Mouse (Mus musculus): ENCODE results near the gene Rnf135. TPM values are rescaled to one million over a fixed set of nuclear protein-coding genes. Genes with fewer than 3 reads are reported as not detected.

Gene Rnf135
- total and polyA plus RNA-seq, 3 experiments = 5.2 to 8.0 TPM; not detected in 1

DNA sequence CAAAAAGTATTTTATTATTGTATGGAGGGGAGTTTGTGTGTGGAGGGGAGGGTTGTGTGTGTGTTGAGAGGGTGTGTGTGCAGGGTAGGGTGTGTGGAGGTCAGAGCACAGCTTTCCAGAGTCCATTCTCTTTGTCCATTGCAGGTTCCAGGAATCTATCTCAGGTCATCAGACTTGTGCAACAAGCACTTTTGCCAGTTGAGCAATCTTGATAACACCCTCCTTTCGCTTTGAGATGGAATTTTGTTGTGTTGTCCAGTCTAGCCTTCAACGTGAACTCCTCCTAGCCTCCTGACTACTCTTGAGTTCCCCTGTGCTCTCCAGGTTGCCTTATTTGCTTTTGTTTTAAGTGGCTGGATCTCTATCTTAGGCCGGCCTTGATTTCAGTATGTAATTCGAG is 6.6 kb downstream of the Rnf135 start:
- Histone ChIP-seq H3K27ac (ENCODE audit: control insufficient read depth, low read depth, low read length) (no peak overlapping the region), H3K27me3 (ENCODE audit: control insufficient read depth in 1 of 2, insufficient read depth in 2 of 2, low read length in 2 of 2) (no peaks in the 10 kb centered on the region), H3K9me3 (replicated peaks; ENCODE audit: insufficient read depth, low read length) (no peaks in the 10 kb centered on the region), H3K4me1 (ENCODE audit: control insufficient read depth in 1 of 2, insufficient read depth in 2 of 2, low read length in 2 of 2) (no peaks in the 10 kb centered on the region), H3K4me3 (ENCODE audit: control insufficient read depth in 1 of 2, insufficient read depth in 1 of 2, low read depth in 2 of 2, low read length in 2 of 2) (no peak overlapping the region), H3K9ac (ENCODE audit: control insufficient read depth, low read depth, low read length, poor library complexity, severe bottlenecking) (no peak overlapping the region), H3K79me2 (ENCODE audit: control insufficient read depth, insufficient read depth, low read length, poor library complexity) (no peaks in the 10 kb centered on the region), H3K36me3 (ENCODE audit: control insufficient read depth in 1 of 2, insufficient read depth in 2 of 2, low read length in 2 of 2) (no peaks in the 10 kb centered on the region; a peak in 1 of 4 replicates)
- TF ChIP-seq CTCF (IDR thresholded peaks at IDR 0.05 in 2 of 3, conservative IDR thresholded peaks at IDR 0.05 in 1 of 3; ENCODE audit: control insufficient read depth in 1 of 3, insufficient read depth in 1 of 3, low read depth in 2 of 3, low read length in 3 of 3, poor library complexity in 1 of 3, severe bottlenecking in 1 of 3) = no peak
- TF ChIP-seq KAT2A (conservative IDR thresholded peaks at IDR 0.05; ENCODE audit: low read depth, low read length) = no peak
- no peak for TF ChIP-seq ZC3H11A (IDR thresholded peaks at IDR 0.05; ENCODE audit: low read depth, low read length)
- no peak for TF ChIP-seq EP300 (IDR thresholded peaks at IDR 0.05; ENCODE audit: low read depth in 1 of 2, low read length in 2 of 2)
- TF ChIP-seq SMC3 (IDR thresholded peaks at IDR 0.05; ENCODE audit: low read depth, low read length) = no peak
- TF ChIP-seq TAL1 (IDR thresholded peaks at IDR 0.05; ENCODE audit: low read length) = no peak
- no peak for DNase-seq (ENCODE audit: low read depth, low spot score)

DNA sequence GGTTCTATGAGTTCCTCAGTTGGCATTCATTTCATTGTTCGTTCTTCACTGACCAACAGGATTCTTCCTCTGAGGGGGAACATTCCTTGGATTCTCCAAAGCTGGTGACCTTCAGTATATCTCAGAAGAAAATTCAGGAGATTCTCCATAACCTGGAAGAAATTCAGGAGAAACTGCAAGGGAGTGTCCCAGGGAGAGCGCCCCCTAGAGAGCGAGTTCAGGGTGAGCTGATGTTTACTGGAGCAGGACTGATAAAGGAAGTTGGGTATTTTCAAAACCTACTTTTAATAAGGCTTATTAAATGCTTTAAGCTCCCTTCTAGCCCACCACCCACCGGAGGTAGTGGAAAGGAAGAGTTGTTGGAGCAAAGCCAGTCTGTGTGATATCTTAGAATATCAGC is 10.2 kb downstream of the Rnf135 start:
- H3K4me1 ChIP-seq (ENCODE audit: control insufficient read depth in 1 of 2, insufficient read depth in 2 of 2, low read length in 2 of 2) = no peaks in the 10 kb centered on the region
- no peaks in the 10 kb centered on the region for H3K79me2 ChIP-seq (ENCODE audit: control insufficient read depth, insufficient read depth, low read length, poor library complexity)
- H3K27me3 ChIP-seq (ENCODE audit: control insufficient read depth in 1 of 2, insufficient read depth in 2 of 2, low read length in 2 of 2) = no peaks in the 10 kb centered on the region
- no peak overlapping the region for H3K4me3 ChIP-seq (ENCODE audit: control insufficient read depth in 1 of 2, insufficient read depth in 1 of 2, low read depth in 2 of 2, low read length in 2 of 2)
- no peak overlapping the region for H3K9ac ChIP-seq (ENCODE audit: control insufficient read depth, low read depth, low read length, poor library complexity, severe bottlenecking)
- H3K9me3 ChIP-seq (replicated peaks; ENCODE audit: insufficient read depth, low read length) = no peaks in the 10 kb centered on the region
- peak; percentile 49 for DNase-seq (ENCODE audit: low read depth, low spot score)
- no peak for TF ChIP-seq MAX (IDR thresholded peaks at IDR 0.05; ENCODE audit: low read length)
- TF ChIP-seq MYB (IDR thresholded peaks at IDR 0.05; ENCODE audit: low read depth, low read length) = no peak
- no peak for TF ChIP-seq KAT2A (conservative IDR thresholded peaks at IDR 0.05; ENCODE audit: low read depth, low read length)
- no peak for TF ChIP-seq CHD2 (IDR thresholded peaks at IDR 0.05; ENCODE audit: low read length)
- no peak for TF ChIP-seq USF1 (IDR thresholded peaks at IDR 0.05; ENCODE audit: low read depth, low read length)
- TF ChIP-seq TBP (IDR thresholded peaks at IDR 0.05; ENCODE audit: low read depth, low read length) = no peak
- TF ChIP-seq CTCF (IDR thresholded peaks at IDR 0.05 in 2 of 3, conservative IDR thresholded peaks at IDR 0.05 in 1 of 3; ENCODE audit: control insufficient read depth in 1 of 3, insufficient read depth in 1 of 3, low read depth in 2 of 3, low read length in 3 of 3, poor library complexity in 1 of 3, severe bottlenecking in 1 of 3) = peak; percentile 67 to 78 (median 68)
- 0 out of 2 replicates have a peak, but pooled peaks have one; percentile 16 for TF ChIP-seq GATA1 (IDR thresholded peaks at IDR 0.05; ENCODE audit: low read depth, low read length)
- TF ChIP-seq NELFE (IDR thresholded peaks at IDR 0.05; ENCODE audit: low read depth, low read length) = no peak
- TF ChIP-seq TAL1 (IDR thresholded peaks at IDR 0.05; ENCODE audit: low read length) = no peak
- TF ChIP-seq POLR2A (IDR thresholded peaks at IDR 0.05; ENCODE audit: control insufficient read depth in 1 of 2, insufficient read depth in 1 of 2, low read depth in 1 of 2, low read length in 2 of 2, poor library complexity in 1 of 2) = no peak
- no peak for TF ChIP-seq RAD21 (IDR thresholded peaks at IDR 0.05; ENCODE audit: low read depth, low read length)
- TF ChIP-seq RCOR1 (IDR thresholded peaks at IDR 0.05; ENCODE audit: low read depth, low read length) = no peak
- TF ChIP-seq MAFK (IDR thresholded peaks at IDR 0.05; ENCODE audit: borderline replicate concordance, low read depth, low read length) = no peak
- no peak for TF ChIP-seq MXI1 (IDR thresholded peaks at IDR 0.05; ENCODE audit: low read depth, low read length)
- no peak overlapping the region for H3K27ac ChIP-seq (ENCODE audit: control insufficient read depth, low read depth, low read length)
- no peaks in the 10 kb centered on the region for H3K36me3 ChIP-seq (ENCODE audit: control insufficient read depth in 1 of 2, insufficient read depth in 2 of 2, low read length in 2 of 2)
